Mouse (Mus musculus): ENCODE measurements around the gene Celsr2.

The Celsr2 gene

DNA sequence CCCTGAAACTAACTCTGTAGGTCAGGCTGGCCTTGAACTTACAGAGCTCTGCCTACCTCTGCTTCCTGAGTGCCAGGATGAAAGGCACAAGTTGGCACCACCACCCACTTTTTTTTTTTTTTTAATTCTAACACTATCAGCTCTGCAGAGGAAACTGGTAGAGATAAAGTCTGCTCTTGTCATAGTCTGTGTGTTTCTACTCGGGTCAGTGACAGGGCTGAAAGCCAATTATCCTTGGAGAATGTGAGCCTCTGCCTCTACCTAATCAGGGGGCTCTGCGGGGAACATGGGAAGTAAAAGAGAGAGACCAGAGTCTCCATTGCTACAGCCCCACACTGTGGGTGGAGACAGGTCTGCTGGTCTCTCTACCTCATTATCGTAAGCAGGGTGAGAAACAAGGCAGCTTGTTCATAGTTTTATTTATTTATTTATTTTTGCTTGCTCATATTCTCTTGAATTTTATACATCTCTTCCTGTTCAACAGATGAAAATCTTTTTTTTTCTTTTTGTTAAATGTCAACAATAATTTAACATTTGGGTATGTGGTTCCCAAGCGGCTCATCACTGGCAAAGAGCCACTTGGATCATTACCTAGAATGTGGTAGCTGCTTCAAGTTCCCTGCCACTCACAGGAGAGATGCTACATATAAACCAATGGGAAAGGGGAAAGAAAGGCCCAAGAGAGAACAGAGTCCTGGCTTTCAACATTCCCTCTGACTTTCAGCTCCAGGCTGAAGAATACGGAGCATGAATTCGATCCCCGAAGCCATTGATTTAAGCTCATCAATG is 36.3 kb downstream of the Celsr2 start:
- no peak for DNase-seq (ENCODE audit: low read depth, low spot score)

DNA sequence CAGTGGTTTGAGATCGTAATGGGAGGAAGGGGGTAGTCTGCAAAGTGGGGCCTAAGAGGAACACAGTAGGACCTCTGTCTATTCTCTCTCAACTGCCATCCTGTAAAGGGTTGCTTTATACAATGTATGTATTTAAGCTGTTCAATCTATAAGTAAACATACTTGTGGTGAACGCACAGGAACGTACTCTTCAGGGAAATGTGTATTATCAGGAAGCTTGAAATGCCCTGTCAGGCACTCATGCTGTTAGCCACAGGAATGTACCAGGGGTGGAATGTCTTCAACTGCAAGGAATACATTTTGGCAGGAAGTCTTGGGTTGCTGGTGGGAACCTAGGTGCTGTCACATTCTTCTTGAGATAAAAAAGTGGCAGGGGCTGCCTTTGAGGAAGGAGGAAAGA is 42.7 kb downstream of the Celsr2 start:
- no peak for DNase-seq (ENCODE audit: low read depth, low spot score)

GRCm38 (mm10) chr3:108372274-108372673 is 43.1 kb downstream of the Celsr2 start:
- DNase-seq (ENCODE audit: low read depth, low spot score) = no peak

- DNase-seq (ENCODE audit: low read depth, low spot score) = no peak
Measured at GRCm38 (mm10) chr3:108368721-108369120, 46.6 kb downstream of the Celsr2 start.

- no peak for DNase-seq (ENCODE audit: low read depth, low spot score)
Measured at GRCm38 (mm10) chr3:108367828-108368227, 47.5 kb downstream of the Celsr2 start.

DNA sequence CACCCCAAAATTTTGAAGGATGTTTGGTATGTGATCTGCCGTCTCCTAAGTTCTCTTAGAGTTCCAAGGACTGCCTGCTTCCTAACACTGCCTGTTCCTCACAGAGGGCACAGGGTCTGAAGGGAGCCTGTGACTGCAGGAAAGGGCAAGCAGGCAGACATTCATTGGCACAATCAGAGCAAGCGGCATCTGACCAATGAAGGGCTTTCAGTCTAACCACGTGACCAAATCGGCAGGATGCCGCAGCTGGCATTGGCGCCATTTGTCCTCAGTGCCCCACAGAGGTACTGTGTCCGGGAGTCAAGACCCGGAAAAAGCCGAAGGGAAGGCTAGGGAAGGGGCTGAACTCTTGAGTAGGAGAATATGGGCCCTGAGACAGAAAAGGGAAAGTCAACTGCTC is 48.2 kb downstream of the Celsr2 start:
- DNase-seq (ENCODE audit: low read depth, low spot score) = no peak

DNA sequence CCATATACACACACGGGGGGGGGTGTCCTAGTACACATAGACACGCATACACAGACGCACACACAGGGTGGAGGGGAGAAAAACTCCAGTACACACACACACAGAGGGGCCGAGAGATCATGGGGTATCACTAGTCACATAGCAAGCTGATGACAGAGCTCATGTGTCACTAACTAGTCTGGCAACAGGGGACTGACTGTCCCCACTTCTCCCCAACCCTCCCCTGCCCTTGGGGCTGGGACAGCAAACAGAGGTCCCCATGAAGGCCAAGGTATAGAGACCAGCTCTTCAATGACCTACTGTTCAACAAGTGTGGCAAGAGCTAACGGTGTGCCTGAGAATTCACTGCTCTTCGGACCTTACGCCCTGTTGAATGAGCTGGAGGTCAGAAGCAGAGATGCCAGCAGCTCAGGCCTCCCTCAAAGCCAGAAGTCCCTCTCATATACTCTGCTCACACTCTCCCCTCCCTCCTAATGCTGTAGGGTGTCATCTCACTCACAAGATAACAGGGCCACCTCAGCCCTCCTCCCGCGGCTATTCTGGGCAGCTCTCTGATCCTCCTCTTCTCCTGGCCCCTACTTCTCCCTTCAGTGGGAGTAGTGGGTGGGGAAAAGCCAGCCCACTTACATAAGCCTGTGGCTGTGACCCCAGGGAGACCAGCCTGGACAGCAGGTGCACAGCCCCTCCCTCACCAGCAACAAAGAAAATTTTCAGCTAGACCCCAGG is 50.9 kb downstream of the Celsr2 start, which contains the start of gene Mybphl:
TSS of gene Mybphl (plus strand) at position 642 of the 726 bp plus-strand sequence.
- no peak for DNase-seq (ENCODE audit: low read depth, low spot score)

DNA sequence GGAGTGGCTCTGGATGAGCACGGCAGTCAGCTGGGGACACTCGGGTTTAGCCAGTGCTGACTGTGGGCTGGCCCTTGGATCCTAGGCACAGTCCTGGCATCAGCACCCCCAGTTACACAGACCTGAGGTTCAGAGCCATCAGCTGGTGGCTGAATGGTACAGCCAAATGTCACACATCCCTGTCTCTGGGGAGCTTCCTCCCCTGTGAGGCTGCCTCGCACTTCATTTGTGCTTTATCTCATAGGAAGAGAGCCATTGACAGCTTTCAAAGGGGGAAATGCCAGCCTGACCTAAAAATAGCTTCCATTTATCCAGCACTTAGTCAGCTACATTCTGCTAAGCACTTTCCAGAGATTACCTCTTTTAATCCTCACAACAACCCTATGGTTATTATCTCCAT is 51.7 kb downstream of the Celsr2 start:
- no peak for DNase-seq (ENCODE audit: low read depth, low spot score)

DNA sequence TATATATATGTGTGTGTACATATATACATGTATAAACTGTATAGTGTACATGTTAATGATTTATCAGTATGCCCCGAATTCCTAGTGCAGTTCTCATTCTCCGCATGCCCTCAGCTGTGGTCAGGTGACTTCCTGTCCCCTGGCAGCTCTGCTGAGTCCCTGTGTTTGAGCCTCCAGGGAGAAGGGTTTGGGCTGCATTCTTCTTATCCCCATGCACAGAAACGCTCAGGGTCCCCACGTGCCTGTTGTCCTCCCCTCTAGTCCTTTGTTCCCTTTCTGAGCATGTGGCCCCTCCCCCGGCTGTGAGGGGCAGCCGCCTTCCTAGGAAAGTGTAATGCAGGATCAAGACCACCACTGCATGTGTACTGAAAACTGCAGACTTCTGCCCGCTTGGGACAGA is 54.5 kb downstream of the Celsr2 start:
- DNase-seq (ENCODE audit: low read depth, low spot score) = no peak

- no peak for DNase-seq (ENCODE audit: low read depth, low spot score)
Measured at GRCm38 (mm10) chr3:108358445-108358844, 56.9 kb downstream of the Celsr2 start.

- no peak for DNase-seq (ENCODE audit: low read depth, low spot score)
Measured at GRCm38 (mm10) chr3:108357051-108357450, 58.3 kb downstream of the Celsr2 start.

GRCm38 (mm10) chr3:108355245-108355644 is 60.1 kb downstream of the Celsr2 start:
- no peak for DNase-seq (ENCODE audit: low read depth, low spot score)

GRCm38 (mm10) chr3:108348376-108348775 is 67.0 kb downstream of the Celsr2 start:
- no peak for DNase-seq (ENCODE audit: low read depth, low spot score)

- DNase-seq (ENCODE audit: low read depth, low spot score) = no peak
Measured at GRCm38 (mm10) chr3:108345855-108346254, 69.5 kb downstream of the Celsr2 start.

- no peak for DNase-seq (ENCODE audit: low read depth, low spot score)
Measured at GRCm38 (mm10) chr3:108342185-108342584, 73.2 kb downstream of the Celsr2 start.

DNA sequence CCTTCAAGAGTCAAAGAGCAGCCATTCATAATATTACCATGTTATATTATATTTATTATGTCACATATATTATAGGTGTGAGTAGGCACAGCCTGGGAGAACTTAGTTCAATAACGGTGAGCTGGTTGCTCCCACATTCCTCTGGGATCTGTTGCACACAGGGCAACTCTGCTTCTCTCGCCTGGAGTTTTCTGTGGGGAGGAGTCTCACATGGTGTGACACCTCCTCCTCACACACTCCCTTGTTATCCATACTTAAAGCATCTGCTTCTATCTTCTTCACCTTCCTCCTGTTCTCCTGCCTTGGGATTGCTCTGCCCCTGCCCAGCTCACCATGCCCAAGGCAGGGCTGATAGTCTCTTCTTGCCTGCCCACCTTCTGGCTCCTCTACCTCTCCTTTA is 74.3 kb downstream of the Celsr2 start:
- DNase-seq (ENCODE audit: low read depth, low spot score) = no peak

Measured in CD4-positive, CD25-positive, alpha-beta regulatory T cell, adult 2 months (primary cell).